21 mouse cellular contexts compared by ENCODE assay signal in the genomic region with DNA sequence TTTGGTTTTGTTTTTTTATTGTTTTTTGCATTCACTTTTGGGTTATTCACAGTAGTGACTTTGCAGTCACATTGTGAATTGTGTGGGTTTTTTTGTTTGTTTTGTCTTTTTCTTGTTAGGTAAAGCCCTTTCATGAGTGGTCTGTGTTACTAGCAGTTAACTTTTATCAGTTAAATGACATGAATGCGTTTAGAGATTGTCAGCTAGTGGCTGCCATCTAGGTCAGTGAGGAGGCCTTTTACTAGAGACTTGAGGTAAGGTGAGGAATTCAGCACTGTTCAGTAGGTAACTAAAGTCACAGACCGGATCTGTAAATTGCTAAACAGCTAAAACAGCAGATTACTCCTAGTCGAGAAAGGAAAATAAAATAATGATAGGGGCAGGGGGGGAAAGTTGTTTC.
"Had no signal": no experiment of that assay in that cellular context is flagged by ENCODE, and none has a peak within 500 bp of the region (broad histone marks: within the 10 kb centered on the region; RNA-seq: fewer than 3 reads in every experiment).

No protein-coding gene starts in this region.

- H3K27me3 ChIP-seq: limb, embryonic 12.5 days; limb, embryonic 15.5 days; midbrain, embryonic 12.5 days; midbrain, embryonic 15.5 days; neural tube, embryonic 12.5 days; neural tube, embryonic 15.5 days; stomach, embryonic 15.5 days had no signal

- H3K36me3 ChIP-seq: midbrain, embryonic 15.5 days; neural tube, embryonic 12.5 days; stomach, embryonic 15.5 days had no signal

- H3K4me3 ChIP-seq: limb, embryonic 12.5 days; limb, embryonic 15.5 days; midbrain, embryonic 12.5 days; midbrain, embryonic 15.5 days; neural tube, embryonic 12.5 days; neural tube, embryonic 15.5 days; stomach, embryonic 15.5 days had no signal

- ATAC-seq: inflammation-experienced regulatory T-cells, adult 6 months; intestine, embryonic 16.5 days; midbrain, embryonic 15.5 days had no signal

- H3K4me2 ChIP-seq: limb, embryonic 12.5 days; limb, embryonic 15.5 days; lung, embryonic 14.5 days; midbrain, embryonic 12.5 days; midbrain, embryonic 15.5 days; neural tube, embryonic 12.5 days; neural tube, embryonic 15.5 days; stomach, embryonic 15.5 days had no signal

- H3K27ac ChIP-seq: limb, embryonic 12.5 days; limb, embryonic 15.5 days; midbrain, embryonic 12.5 days; midbrain, embryonic 15.5 days; neural tube, embryonic 12.5 days; neural tube, embryonic 15.5 days; stomach, embryonic 15.5 days had no signal

- H3K9me3 ChIP-seq: limb, embryonic 12.5 days; limb, embryonic 15.5 days; midbrain, embryonic 12.5 days; midbrain, embryonic 15.5 days; neural tube, embryonic 12.5 days; neural tube, embryonic 15.5 days; stomach, embryonic 15.5 days had no signal

- H3K9ac ChIP-seq: limb, embryonic 12.5 days; limb, embryonic 15.5 days; lung, embryonic 14.5 days; midbrain, embryonic 12.5 days; midbrain, embryonic 15.5 days; neural tube, embryonic 12.5 days; neural tube, embryonic 15.5 days; stomach, embryonic 15.5 days had no signal

- DNase-seq: kidney, adult 18-20 months; kidney, adult 9 months; kidney, postnatal 14 days; kidney, postnatal 4 days; left cerebral cortex, postnatal 4 days; lung, embryonic 14.5 days; lung, postnatal 10 days; lung, postnatal 36 days; right cerebral cortex, adult 18-20 months; right cerebral cortex, postnatal 25 days; spleen, adult 18-20 months; thymus, postnatal 4 days had no signal
